Mouse (Mus musculus) cerebellum, adult 11 months (tissue): ENCODE data around the gene Glud1.
A peak's percentile ranks its signal among the peaks of the same experiment; 100 is the strongest.
"Not testable (repeated sequence)": the region's sequence is repeated elsewhere in the genome, so short reads cannot be mapped to it uniquely, and the experiment has no call there.

Source experiments
- DNase-seq: peaks from one replicate; pipeline ENCODE4 v3.0.0; 2022

Gene Glud1

GRCm38 (mm10) chr14:34354456-34354855 is 43.9 kb downstream of the Glud1 start:
- DNase-seq: no peak

- no peak for DNase-seq
Observed at GRCm38 (mm10) chr14:34355301-34355700, 44.8 kb downstream of the Glud1 start, which contains the start of gene Fam25c. Gene Fam25c, minus strand, starts transcription at chr14:34355433.

- DNase-seq: no peak
Observed at GRCm38 (mm10) chr14:34357671-34358455, 47.3 kb downstream of the Glud1 start.

- DNase-seq: no peak
Observed at GRCm38 (mm10) chr14:34359676-34360244, 49.2 kb downstream of the Glud1 start.

GRCm38 (mm10) chr14:34360251-34360650 is 49.7 kb downstream of the Glud1 start:
- DNase-seq: no peak

GRCm38 (mm10) chr14:34362135-34362534 is 51.6 kb downstream of the Glud1 start:
- DNase-seq: no peak

GRCm38 (mm10) chr14:34362726-34363445 is 52.4 kb downstream of the Glud1 start:
- peak; percentile 78 for DNase-seq

- peak; percentile 54 for DNase-seq
Observed at GRCm38 (mm10) chr14:34363490-34364253, 53.1 kb downstream of the Glud1 start.

- DNase-seq: not testable (repeated sequence)
Observed at GRCm38 (mm10) chr14:34364254-34365146, 54.0 kb downstream of the Glud1 start.

- DNase-seq: no peak
Observed at GRCm38 (mm10) chr14:34365147-34365507, 54.6 kb downstream of the Glud1 start.

- DNase-seq: no peak
Observed at GRCm38 (mm10) chr14:34370203-34370602, 59.7 kb downstream of the Glud1 start.

GRCm38 (mm10) chr14:34370921-34371320 is 60.4 kb downstream of the Glud1 start:
- no peak for DNase-seq

GRCm38 (mm10) chr14:34371763-34372162 is 61.2 kb downstream of the Glud1 start:
- no peak for DNase-seq

- peak; percentile 19 for DNase-seq
Observed at GRCm38 (mm10) chr14:34372646-34373045, 62.1 kb downstream of the Glud1 start.

GRCm38 (mm10) chr14:34373581-34373980 is 63.1 kb downstream of the Glud1 start:
- no peak for DNase-seq

GRCm38 (mm10) chr14:34374577-34374976 is 64.0 kb downstream of the Glud1 start, which contains the start of gene Sncg:
Gene Sncg, minus strand, starts transcription at chr14:34374789.
- DNase-seq: no peak

GRCm38 (mm10) chr14:34375415-34375904 is 64.9 kb downstream of the Glud1 start, which contains the start of gene Mmrn2:
Gene Mmrn2, plus strand, starts transcription at chr14:34375465.
- DNase-seq: no peak

- no peak for DNase-seq
Observed at GRCm38 (mm10) chr14:34375941-34376340, 65.4 kb downstream of the Glud1 start.

GRCm38 (mm10) chr14:34377121-34377520 is 66.6 kb downstream of the Glud1 start:
- no peak for DNase-seq

GRCm38 (mm10) chr14:34378560-34379331 is 68.2 kb downstream of the Glud1 start:
- no peak for DNase-seq
